Mouse (Mus musculus): ENCODE measurements at regions not wholly inside any gene's neighbourhood (a gene's known extent, or its start where the extent isn't known, plus 50 kb on each side); places are given as distances from the start of the nearest gene placed in this dataset.

GRCm38 (mm10) chr17:52031079-52031478 is 198.0 kb upstream of the Satb1 start:
- DNase-seq, result no peak

DNA sequence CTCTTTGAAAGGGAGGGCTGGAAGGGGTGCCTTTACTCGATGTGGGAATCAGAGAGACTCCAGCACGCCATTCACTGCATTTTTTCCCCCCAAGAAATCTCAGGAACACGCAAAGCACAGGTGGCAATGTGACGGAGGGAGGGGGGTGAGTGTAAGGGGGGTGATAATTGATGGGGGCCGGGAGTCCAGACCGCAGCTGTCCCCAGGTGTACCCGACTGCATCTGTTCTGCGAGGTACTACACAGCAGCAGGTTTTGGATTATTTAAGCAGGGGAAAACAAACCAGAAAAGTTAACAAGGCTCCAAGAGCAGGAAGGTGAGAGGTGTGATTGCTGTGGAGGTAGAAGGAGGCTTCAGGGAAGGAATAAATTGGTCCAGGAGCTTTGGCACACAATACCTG is 153.8 kb upstream of the Satb1 start:
- DNase-seq, result no peak

DNA sequence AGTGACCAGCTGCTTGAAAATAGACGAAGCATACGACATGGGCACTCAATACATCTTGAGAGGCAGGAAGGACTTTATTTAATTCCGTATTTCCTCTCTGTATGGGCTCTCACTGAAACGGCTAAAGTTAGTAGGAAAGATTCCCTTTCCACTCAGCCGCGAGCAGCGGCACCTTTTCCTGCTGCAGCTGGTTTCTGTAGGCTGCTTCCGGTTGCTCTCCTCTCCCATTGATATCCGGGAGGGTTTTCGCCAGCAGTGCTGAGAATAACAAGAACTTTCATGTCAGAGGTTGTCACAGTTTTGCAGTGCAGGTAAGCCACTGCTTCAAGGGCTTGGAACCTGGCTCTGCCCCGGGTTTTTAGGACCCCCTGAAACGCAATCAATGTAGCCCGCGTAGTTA is 153.1 kb upstream of the Satb1 start:
- no peak for DNase-seq

GRCm38 (mm10) chr17:51979126-51979525 is 146.0 kb upstream of the Satb1 start:
- DNase-seq, result no peak

DNA sequence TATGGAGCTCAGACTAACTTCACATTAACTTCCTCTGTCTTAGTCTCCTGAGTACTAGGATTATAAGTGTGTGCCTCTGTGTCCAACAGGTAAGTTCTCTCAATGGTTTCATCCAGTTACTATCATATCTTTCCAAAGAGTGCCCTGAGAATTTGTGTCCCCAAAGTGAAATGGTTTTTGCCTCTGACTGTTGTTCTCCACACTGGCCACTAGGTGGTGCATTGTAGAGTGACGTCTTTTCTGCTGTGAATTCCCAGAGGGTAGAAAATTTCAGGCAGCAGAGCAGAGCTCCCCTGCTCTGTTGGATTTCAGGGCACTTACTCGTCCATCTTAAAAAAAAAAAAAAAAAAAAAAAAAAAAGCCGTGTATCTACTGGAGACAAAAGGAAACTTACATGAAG is 138.4 kb upstream of the Satb1 start:
- no peak for DNase-seq

- DNase-seq, result no peak
Measured at GRCm38 (mm10) chr17:51966573-51967284, 133.6 kb upstream of the Satb1 start.

DNA sequence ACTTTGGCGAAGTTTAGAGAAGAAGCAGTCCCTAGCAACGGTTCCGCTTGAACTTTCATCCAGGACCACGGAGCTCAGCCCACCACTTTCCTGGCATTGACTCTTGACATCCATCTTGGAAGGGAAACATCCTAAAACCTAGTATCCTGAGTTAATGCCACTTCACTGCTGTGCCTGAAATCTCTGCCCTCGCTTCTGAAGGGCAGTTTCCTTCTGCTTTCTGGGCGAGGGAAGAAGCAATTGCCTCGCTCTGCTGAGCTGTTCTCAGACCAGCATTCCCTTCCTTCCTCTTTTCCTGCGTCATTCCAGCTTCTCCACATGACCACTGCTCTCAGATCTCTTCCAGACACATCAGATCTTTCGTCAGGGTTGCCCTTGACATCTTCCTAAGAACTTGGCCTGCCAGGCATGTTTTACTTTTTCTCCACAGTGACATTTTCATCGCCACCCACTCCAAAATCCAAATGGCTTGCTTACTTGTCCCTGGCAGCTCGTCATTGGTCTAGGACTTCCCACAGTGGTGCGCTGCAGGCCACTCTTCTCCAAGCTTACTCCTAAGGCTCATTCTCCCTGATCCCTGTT is 129.5 kb upstream of the Satb1 start:
- DNase-seq, result no peak

- no peak for DNase-seq
Measured at GRCm38 (mm10) chr17:51961337-51961736, 128.2 kb upstream of the Satb1 start.

- no peak for DNase-seq
Measured at GRCm38 (mm10) chr17:51956275-51956674, 123.2 kb upstream of the Satb1 start.

GRCm38 (mm10) chr17:51937707-51938106 is 104.6 kb upstream of the Satb1 start:
- no peak for DNase-seq

GRCm38 (mm10) chr17:51936071-51936470 is 103.0 kb upstream of the Satb1 start:
- no peak for DNase-seq

DNA sequence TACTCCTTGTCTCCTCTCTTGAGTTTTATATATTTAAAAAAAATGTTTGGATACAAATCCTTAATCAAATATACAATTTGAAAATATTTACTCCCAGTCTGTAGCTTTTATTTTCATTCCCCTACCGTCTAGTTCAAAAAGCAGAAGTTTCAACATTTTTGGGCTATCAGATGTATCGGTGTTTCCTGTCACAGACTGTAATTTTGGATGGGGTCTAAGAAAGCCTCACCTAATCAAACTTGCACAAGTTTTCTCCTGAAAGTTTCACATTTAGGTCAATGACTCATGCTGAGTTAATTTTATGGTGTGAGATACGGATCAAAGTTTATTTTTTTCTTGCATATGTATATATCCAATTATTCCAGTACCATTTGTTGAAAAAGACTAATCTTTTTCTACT is 93.3 kb upstream of the Satb1 start:
- no peak for DNase-seq

- no peak for DNase-seq
Measured at GRCm38 (mm10) chr17:51907031-51907430, 73.9 kb upstream of the Satb1 start.

GRCm38 (mm10) chr17:51906418-51906817 is 73.3 kb upstream of the Satb1 start:
- DNase-seq, result no peak

DNA sequence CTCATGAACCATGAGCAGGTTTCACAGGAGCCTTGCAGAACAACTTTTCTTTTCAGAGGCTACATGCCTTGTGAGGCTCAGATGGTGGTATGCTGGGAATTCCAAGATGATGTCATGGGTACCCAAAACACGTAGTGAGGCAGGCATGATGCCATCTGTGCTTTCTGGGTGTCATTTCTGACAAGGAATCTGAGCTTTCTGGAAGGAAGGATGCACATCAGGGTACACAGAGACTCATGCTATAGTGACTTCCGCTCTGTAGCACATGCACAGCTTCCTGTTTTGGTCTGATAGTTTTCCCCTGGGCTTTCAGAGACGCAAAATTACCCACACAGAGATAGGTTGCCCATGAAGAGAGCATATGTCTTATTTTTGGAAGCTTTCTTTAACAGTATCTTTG is 70.8 kb upstream of the Satb1 start:
- DNase-seq, result no peak

GRCm38 (mm10) chr17:51899376-51899775 is 66.3 kb upstream of the Satb1 start:
- no peak for DNase-seq

- no peak for DNase-seq
Measured at GRCm38 (mm10) chr17:51896160-51896559, 63.1 kb upstream of the Satb1 start.

GRCm38 (mm10) chr17:51894278-51894677 is 61.2 kb upstream of the Satb1 start:
- no peak for DNase-seq

- no peak for DNase-seq
Measured at GRCm38 (mm10) chr17:51892856-51893255, 59.8 kb upstream of the Satb1 start.

DNA sequence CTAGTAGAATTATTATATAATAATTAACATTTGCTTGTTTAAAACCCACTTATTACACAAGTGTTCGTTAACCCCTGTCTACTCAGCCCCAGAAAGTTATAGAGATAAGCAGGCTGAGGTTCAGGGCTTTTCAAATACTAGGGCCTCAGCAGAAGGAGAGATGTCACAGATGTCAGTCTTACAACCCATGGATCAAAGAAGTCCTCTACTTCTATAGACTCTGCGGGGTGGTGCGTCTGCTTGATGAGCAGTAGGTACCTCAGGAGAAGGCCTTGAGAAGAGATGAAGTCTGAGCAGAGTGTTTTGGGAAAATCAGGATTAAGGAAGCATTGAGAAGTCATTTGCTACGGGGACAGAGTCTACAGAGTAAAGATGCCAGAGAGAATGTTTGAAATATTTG is 59.1 kb upstream of the Satb1 start:
- no peak for DNase-seq
